Mouse (Mus musculus): ENCODE results near the gene Erich2. TPM values are rescaled to one million over a fixed set of nuclear protein-coding genes. Genes with fewer than 3 reads are reported as not detected.

The Erich2 gene
- polyA plus RNA-seq (2012; rRNA removed), result 3.5 and 4.4 TPM in 2 replicates

DNA sequence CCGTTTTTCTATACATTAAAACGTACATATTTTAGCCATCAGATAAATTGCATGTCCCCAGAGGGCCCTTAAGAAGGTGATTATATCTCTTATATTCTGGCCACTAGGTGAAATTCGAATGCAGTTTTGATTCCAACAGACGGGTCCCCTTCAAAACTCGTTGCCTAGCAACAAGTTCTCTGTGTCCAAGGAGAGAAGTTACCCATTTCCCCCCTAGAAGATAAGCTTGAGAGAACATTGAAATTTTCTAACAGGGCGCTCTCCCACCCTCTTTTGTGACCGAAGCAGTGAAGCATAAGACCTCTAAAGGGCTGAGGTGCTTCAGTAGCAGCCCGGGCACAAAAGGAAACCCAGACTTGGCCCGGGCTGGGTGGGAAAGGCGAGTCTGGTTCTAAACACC lies at the start of gene Erich2:
TSS of gene Erich2 (plus strand) at position 324 of the 400 bp plus-strand sequence.
- no peak for DNase-seq
- Histone ChIP-seq H3K4me3 (replicated peaks; ENCODE audit: extremely low read depth, low read depth, low read length) (peak within 1 kb of the TSS; percentile 77), H3K4me1 (ENCODE audit: control insufficient read depth, insufficient read depth, low read length) (peaks cover 4% of the 10 kb centered on the region)
- 18% methylated on average over 10 of the region's 10 CpGs for WGBS
- TF ChIP-seq CTCF (IDR thresholded peaks at IDR 0.05; ENCODE audit: insufficient read depth, low read length) (no peak), POLR2A (IDR thresholded peaks at IDR 0.05; ENCODE audit: borderline replicate concordance, extremely low read depth, low read depth, low read length) (no peak)

DNA sequence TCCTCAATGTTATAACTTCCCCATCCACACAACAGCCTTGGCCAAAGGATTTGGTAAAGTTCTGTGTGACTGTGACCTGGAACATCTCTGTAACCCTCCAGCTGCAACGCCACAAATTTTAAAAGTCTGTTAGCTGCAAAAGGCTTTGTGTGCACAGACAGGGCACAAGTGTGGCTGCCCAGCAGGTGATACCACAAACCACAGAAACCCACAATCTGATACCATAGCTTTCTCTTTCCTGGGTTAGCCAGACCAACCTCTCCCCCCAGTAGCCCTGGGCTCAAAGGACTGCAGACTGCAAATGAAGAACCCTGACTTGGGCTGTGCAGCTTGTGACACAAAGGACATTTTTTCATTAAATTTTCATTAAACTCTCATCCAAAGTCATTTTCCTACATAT lies 45.0 kb upstream of the Erich2 start:
- Histone ChIP-seq H3K4me3 (replicated peaks; ENCODE audit: extremely low read depth, low read depth, low read length) (no peak overlapping the region), H3K4me1 (ENCODE audit: control insufficient read depth, insufficient read depth, low read length) (no peaks in the 10 kb centered on the region)
- 79% methylated on average over 1 of the region's 1 CpGs for WGBS
- no peak for DNase-seq
- TF ChIP-seq CTCF (IDR thresholded peaks at IDR 0.05; ENCODE audit: insufficient read depth, low read length), result no peak
- TF ChIP-seq POLR2A (IDR thresholded peaks at IDR 0.05; ENCODE audit: borderline replicate concordance, extremely low read depth, low read depth, low read length), result no peak

DNA sequence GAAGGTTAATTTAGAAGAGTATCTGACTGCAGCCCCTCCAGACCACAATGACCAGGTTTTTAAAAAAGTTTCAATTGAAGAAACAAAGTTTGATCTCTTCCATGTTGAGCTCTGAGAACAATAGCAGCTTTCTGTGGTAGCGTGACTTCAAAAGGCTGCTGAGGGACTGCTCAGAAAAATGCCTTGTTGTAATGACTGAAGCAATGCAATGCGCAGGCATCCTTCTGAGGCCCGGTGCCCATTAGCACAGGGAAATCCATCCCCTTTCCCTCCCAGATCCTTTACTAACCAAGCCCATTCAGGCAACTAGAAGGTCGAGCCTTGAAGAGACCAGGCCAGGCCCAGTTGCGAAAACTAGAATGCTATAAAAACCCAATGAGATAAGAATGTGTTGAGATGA lies 37.5 kb upstream of the Erich2 start:
- TF ChIP-seq CTCF (IDR thresholded peaks at IDR 0.05; ENCODE audit: insufficient read depth, low read length), result no peak
- no peak for TF ChIP-seq POLR2A (IDR thresholded peaks at IDR 0.05; ENCODE audit: borderline replicate concordance, extremely low read depth, low read depth, low read length)
- H3K4me1 ChIP-seq (ENCODE audit: control insufficient read depth, insufficient read depth, low read length), result peaks cover 7% of the 10 kb centered on the region; the same call in 1 of the 2 replicates
- H3K4me3 ChIP-seq (replicated peaks; ENCODE audit: extremely low read depth, low read depth, low read length), result no peak overlapping the region
- no peak for DNase-seq
- WGBS, result 64% methylated on average over 5 of the region's 5 CpGs

DNA sequence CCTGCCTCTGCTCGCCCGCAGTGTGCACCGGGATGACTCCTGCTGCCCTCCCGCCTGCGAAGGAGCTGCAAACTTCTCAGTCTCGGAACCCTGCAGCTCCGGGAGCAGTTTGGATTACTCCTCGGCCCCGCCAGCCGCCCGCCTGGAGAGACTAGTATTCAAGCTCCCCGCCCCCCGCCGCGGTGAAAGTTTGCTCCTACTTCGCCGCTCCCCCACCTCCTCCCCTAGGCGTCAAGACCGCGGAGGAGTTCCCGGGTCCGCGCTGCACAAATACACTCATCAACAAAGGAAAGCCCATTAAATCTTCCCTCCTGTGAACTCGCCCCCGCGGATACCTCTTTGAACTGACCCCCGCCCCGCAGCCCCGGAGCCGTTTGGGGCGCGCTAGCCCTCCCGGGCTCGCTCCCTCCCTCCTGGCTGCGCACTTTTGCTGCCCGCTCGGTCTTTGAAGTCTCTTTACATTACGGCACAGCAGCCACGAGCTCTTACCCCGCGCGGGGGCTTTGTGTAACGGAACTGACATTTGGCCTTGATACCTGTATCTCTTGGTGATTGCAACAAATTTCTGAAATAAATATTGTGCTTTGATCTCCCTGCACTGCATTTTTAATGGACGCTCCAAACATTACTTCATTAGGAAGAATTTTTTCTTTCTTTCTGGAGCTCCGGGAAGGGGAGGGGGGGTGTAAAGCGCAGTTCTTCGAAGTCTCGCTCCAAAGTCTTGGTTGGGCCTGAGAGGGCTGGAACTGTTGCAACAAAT lies 36.6 kb upstream of the Erich2 start:
- H3K4me1 ChIP-seq (ENCODE audit: control insufficient read depth, insufficient read depth, low read length), result peaks cover 11% of the 10 kb centered on the region; the same call in 1 of the 2 replicates
- DNase-seq, result peak; percentile 18
- no peak for TF ChIP-seq POLR2A (IDR thresholded peaks at IDR 0.05; ENCODE audit: borderline replicate concordance, extremely low read depth, low read depth, low read length)
- no peak for TF ChIP-seq CTCF (IDR thresholded peaks at IDR 0.05; ENCODE audit: insufficient read depth, low read length)
- peak overlapping the region; percentile 9 for H3K4me3 ChIP-seq (replicated peaks; ENCODE audit: extremely low read depth, low read depth, low read length)
- 4% methylated on average over 48 of the region's 48 CpGs for WGBS

DNA sequence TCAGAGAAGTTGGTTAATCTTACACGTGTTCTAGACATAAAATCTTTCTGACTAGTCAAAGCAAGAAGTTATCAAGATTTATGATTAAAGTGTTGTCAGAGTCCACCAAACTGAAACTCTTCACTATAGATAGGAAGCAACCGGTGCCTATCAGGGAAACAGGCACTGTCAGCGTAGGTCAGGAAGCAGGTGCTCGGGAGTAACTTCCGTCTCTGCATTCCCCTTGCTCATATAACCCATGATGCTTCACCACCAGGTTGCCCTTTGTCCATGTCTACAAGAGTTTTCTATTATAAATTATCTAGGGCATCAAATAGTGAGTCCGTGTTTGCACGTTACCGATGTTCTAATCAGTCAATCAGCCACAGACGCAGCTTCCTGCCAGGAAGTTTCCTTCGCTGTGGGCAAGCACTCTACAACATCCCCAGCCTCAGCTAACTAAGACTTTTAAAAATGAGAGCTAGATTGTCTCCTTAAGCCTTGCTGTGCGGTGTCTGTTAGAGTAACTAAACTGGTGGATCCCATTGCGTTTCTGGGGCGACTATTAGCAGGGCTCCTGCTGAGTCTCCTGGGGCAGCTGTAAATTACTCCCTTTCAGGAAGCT lies 10.8 kb upstream of the Erich2 start:
- WGBS, result 30% methylated on average over 13 of the region's 13 CpGs
- TF ChIP-seq POLR2A (IDR thresholded peaks at IDR 0.05; ENCODE audit: borderline replicate concordance, extremely low read depth, low read depth, low read length) (no peak), CTCF (IDR thresholded peaks at IDR 0.05; ENCODE audit: insufficient read depth, low read length) (no peak)
- Histone ChIP-seq H3K4me3 (replicated peaks; ENCODE audit: extremely low read depth, low read depth, low read length) (no peak overlapping the region), H3K4me1 (ENCODE audit: control insufficient read depth, insufficient read depth, low read length) (no peaks in the 10 kb centered on the region)
- DNase-seq, result no peak

- H3K4me1 ChIP-seq (ENCODE audit: control insufficient read depth, insufficient read depth, low read length), result peaks cover 4% of the 10 kb centered on the region
- no peak overlapping the region for H3K4me3 ChIP-seq (replicated peaks; ENCODE audit: extremely low read depth, low read depth, low read length)
- no peak for TF ChIP-seq CTCF (IDR thresholded peaks at IDR 0.05; ENCODE audit: insufficient read depth, low read length)
- TF ChIP-seq POLR2A (IDR thresholded peaks at IDR 0.05; ENCODE audit: borderline replicate concordance, extremely low read depth, low read depth, low read length), result no peak
- DNase-seq, result no peak
- WGBS, result 71% methylated on average over 10 of the region's 10 CpGs
Measured at GRCm38 (mm10) chr2:70503436-70503835, 5.2 kb upstream of the Erich2 start.

- no peak for DNase-seq
- peaks cover 4% of the 10 kb centered on the region for H3K4me1 ChIP-seq (ENCODE audit: control insufficient read depth, insufficient read depth, low read length)
- no peak for TF ChIP-seq CTCF (IDR thresholded peaks at IDR 0.05; ENCODE audit: insufficient read depth, low read length)
- TF ChIP-seq POLR2A (IDR thresholded peaks at IDR 0.05; ENCODE audit: borderline replicate concordance, extremely low read depth, low read depth, low read length), result no peak
- WGBS, result 0% methylated on average over 1 of the region's 1 CpGs
- H3K4me3 ChIP-seq (replicated peaks; ENCODE audit: extremely low read depth, low read depth, low read length), result no peak overlapping the region
Measured at GRCm38 (mm10) chr2:70505229-70505628, 3.4 kb upstream of the Erich2 start.

DNA sequence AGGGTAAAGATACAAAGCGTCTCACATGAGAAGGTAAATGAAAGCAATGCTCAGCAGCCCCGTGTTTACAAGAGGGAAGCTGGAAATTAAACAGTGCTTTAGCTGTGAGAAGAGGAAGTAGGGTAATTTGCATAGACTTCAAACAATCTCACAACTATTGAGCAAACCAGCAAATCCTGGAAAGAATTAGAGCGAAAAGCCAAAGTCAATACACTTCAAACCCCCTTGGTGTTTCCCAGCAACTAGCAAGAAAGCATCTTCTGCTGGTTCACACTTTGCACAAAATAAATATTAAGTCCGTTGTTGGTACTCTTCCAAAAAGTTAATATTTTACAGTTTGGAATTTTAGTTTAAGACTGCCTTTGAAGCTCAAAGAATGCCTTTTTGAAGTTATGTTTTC lies 2.7 kb upstream of the Erich2 start:
- peaks cover 4% of the 10 kb centered on the region for H3K4me1 ChIP-seq (ENCODE audit: control insufficient read depth, insufficient read depth, low read length)
- 10% methylated on average over 4 of the region's 4 CpGs for WGBS
- no peak overlapping the region for H3K4me3 ChIP-seq (replicated peaks; ENCODE audit: extremely low read depth, low read depth, low read length)
- TF ChIP-seq CTCF (IDR thresholded peaks at IDR 0.05; ENCODE audit: insufficient read depth, low read length) (no peak), POLR2A (IDR thresholded peaks at IDR 0.05; ENCODE audit: borderline replicate concordance, extremely low read depth, low read depth, low read length) (no peak)
- DNase-seq, result no peak

GRCm38 (mm10) chr2:70506372-70506771 lies 2.2 kb upstream of the Erich2 start:
- WGBS, result 52% methylated on average over 2 of the region's 2 CpGs
- no peak for TF ChIP-seq CTCF (IDR thresholded peaks at IDR 0.05; ENCODE audit: insufficient read depth, low read length)
- no peak for TF ChIP-seq POLR2A (IDR thresholded peaks at IDR 0.05; ENCODE audit: borderline replicate concordance, extremely low read depth, low read depth, low read length)
- Histone ChIP-seq H3K4me1 (ENCODE audit: control insufficient read depth, insufficient read depth, low read length) (peaks cover 4% of the 10 kb centered on the region), H3K4me3 (replicated peaks; ENCODE audit: extremely low read depth, low read depth, low read length) (no peak overlapping the region)
- DNase-seq, result no peak

All from lung, adult 2 months (tissue).